Mouse (Mus musculus) heart, postnatal 0 days (tissue): ENCODE data around the gene Fam163b. TPM values are rescaled to one million over a fixed set of nuclear protein-coding genes. Genes with fewer than 3 reads are reported as not detected.

Experiments
- ATAC-seq: fragments of 200-750 bp; cut with Nextera tagmentation; 2 replicates; pipeline ENCODE4 v1.8.0; 2017; ENCODE audit warnings: low read depth, moderate number of reproducible peaks, moderate library complexity; ENCODE audit not compliant: insufficient read depth
- DNase-seq: peaks from one replicate; pipeline ENCODE4 v3.0.0-alpha.2; 2016; ENCODE audit warnings: low spot score
- H3K27ac ChIP-seq: fragments of 300-500 bp; sonication (generic); 2 replicates; pipeline ENCODE4 v1.5.1; 2014; ENCODE audit warnings: low read depth, mild to moderate bottlenecking
- H3K27me3 ChIP-seq: fragments of 300-500 bp; sonication (generic); 2 replicates; pipeline ENCODE4 v1.6.1; 2014; ENCODE audit warnings: low read length, mixed read lengths; ENCODE audit not compliant: control insufficient read depth, insufficient read depth
- H3K36me3 ChIP-seq: fragments of 300-500 bp; sonication (generic); replicated peaks from 2 replicates; pipeline ENCODE4 v1.6.1; 2014; ENCODE audit warnings: low read length, mixed read lengths; ENCODE audit not compliant: control insufficient read depth, insufficient read depth
- H3K4me1 ChIP-seq: fragments of 300-500 bp; sonication (generic); 2 replicates; pipeline ENCODE4 v1.6.1; 2014; ENCODE audit warnings: antibody characterized with exemption; ENCODE audit not compliant: control insufficient read depth, insufficient read depth
- H3K4me2 ChIP-seq: fragments of 300-500 bp; sonication (generic); 2 replicates; pipeline ENCODE4 v1.6.1; 2014; ENCODE audit warnings: low read depth, mild to moderate bottlenecking, low read length, moderate library complexity
- H3K4me3 ChIP-seq: fragments of 300-500 bp; sonication (generic); 2 replicates; pipeline ENCODE4 v1.5.1; 2014; ENCODE audit warnings: low read depth, low read length
- H3K9ac ChIP-seq: fragments of 300-500 bp; sonication (generic); replicated peaks from 2 replicates; pipeline ENCODE4 v1.6.1; 2014; ENCODE audit warnings: low read depth, low read length, mixed read lengths
- H3K9me3 ChIP-seq: fragments of 300-500 bp; sonication (generic); replicated peaks from 2 replicates; pipeline ENCODE4 v1.6.1; 2016; ENCODE audit warnings: low read length; ENCODE audit not compliant: control insufficient read depth
- CTCF ChIP-seq: IDR thresholded peaks from 2 replicates; pipeline ENCODE4 v1.5.1; 2016; ENCODE audit warnings: antibody characterized with exemption, control low read depth, low read depth
- EP300 ChIP-seq: IDR thresholded peaks from 2 replicates; pipeline ENCODE4 v1.6.1; 2016; ENCODE audit warnings: antibody characterized with exemption, low read depth
- WGBS: fragments of 180-500 bp; shearing (Covaris S2); extraction: QIAGEN DNeasy Blood & Tissue Kit; methylation state at CpG from one replicate; pipeline ENCODE4 v1.1.7; 2014; 5-methylcytosine and 5-hydroxymethylcytosine counted together
- polyA plus RNA-seq: library from polyadenylated mRNA; unstranded; fragments of >200 nt; fragmentation: Nextera tagmentation; extraction: Ambion mirVana; gene quantifications from 2 replicates; pipeline ENCODE4 v1.2.1, GENCODE M21; 2015
- total RNA-seq: library from RNA; depleted of rRNA; stranded (reverse); fragments of >200 nt; gene quantifications from 2 replicates; pipeline ENCODE4 v1.2.3, GENCODE M21; 2014; ENCODE audit warnings: low replicate concordance

Fam163b gene
- total and polyA plus RNA-seq, 2 experiments from 2014 or later = 0.23 to 0.36 TPM

- WGBS = 77% methylated on average over 10 of the region's 10 CpGs
- no peak for TF ChIP-seq EP300
- no peak for TF ChIP-seq CTCF
- Histone ChIP-seq H3K4me2 (no peak overlapping the region), H3K4me1 (no peaks in the 10 kb centered on the region), H3K36me3 (no peaks in the 10 kb centered on the region), H3K9me3 (no peaks in the 10 kb centered on the region), H3K27me3 (0 out of 2 replicates have a peak, but pooled peaks cover 5% of the 10 kb centered on the region), H3K4me3 (no peak overlapping the region), H3K9ac (no peak overlapping the region), H3K27ac (no peak overlapping the region)
- DNase-seq (no peak), ATAC-seq (no peak)
Observed at GRCm38 (mm10) chr2:27154466-27155185, 12.3 kb upstream of the Fam163b start.

- H3K27ac ChIP-seq = no peak overlapping the region
- ATAC-seq (no peak), DNase-seq (no peak)
- H3K27me3 ChIP-seq = peaks cover 19% of the 10 kb centered on the region; the same call in 1 of the 2 replicates
- H3K4me3 ChIP-seq = no peak overlapping the region
- H3K4me2 ChIP-seq = no peak overlapping the region
- H3K36me3 ChIP-seq = no peaks in the 10 kb centered on the region
- 25% methylated on average over 2 of the region's 2 CpGs for WGBS
- no peak overlapping the region for H3K9ac ChIP-seq
- TF ChIP-seq EP300 = no peak
- TF ChIP-seq CTCF = no peak
- H3K4me1 ChIP-seq = no peaks in the 10 kb centered on the region
- H3K9me3 ChIP-seq = no peaks in the 10 kb centered on the region
Observed at GRCm38 (mm10) chr2:27149457-27149856, 7.2 kb upstream of the Fam163b start.

- no peak for TF ChIP-seq CTCF
- no peak for TF ChIP-seq EP300
- Histone ChIP-seq H3K4me1 (0 out of 2 replicates have a peak, but pooled peaks cover 2% of the 10 kb centered on the region), H3K36me3 (no peaks in the 10 kb centered on the region), H3K4me2 (no peak overlapping the region), H3K27me3 (peaks cover 36% of the 10 kb centered on the region), H3K27ac (no peak overlapping the region), H3K9ac (no peak overlapping the region), H3K4me3 (no peak overlapping the region), H3K9me3 (no peaks in the 10 kb centered on the region)
- 77% methylated on average over 6 of the region's 6 CpGs for WGBS
- ATAC-seq (no peak), DNase-seq (no peak)
Observed at GRCm38 (mm10) chr2:27146840-27147239, 4.5 kb upstream of the Fam163b start.

GRCm38 (mm10) chr2:27144957-27145356 lies 2.7 kb upstream of the Fam163b start:
- 35% methylated on average over 2 of the region's 2 CpGs for WGBS
- no peaks in the 10 kb centered on the region for H3K36me3 ChIP-seq
- DNase-seq (no peak), ATAC-seq (no peak)
- TF ChIP-seq CTCF (no peak), EP300 (no peak)
- no peak overlapping the region for H3K4me3 ChIP-seq
- H3K27me3 ChIP-seq = peaks cover 51% of the 10 kb centered on the region
- H3K9ac ChIP-seq = no peak overlapping the region
- 0 out of 2 replicates have a peak, but pooled peaks cover 4% of the 10 kb centered on the region for H3K4me1 ChIP-seq
- H3K9me3 ChIP-seq = no peaks in the 10 kb centered on the region
- no peak overlapping the region for H3K4me2 ChIP-seq
- H3K27ac ChIP-seq = no peak overlapping the region

GRCm38 (mm10) chr2:27138356-27138755 lies 3.9 kb downstream of the Fam163b start:
- no peak for DNase-seq
- Histone ChIP-seq H3K4me2 (no peak overlapping the region), H3K27ac (no peak overlapping the region), H3K4me3 (no peak overlapping the region), H3K9me3 (no peaks in the 10 kb centered on the region), H3K27me3 (peaks cover 57% of the 10 kb centered on the region), H3K36me3 (no peaks in the 10 kb centered on the region), H3K9ac (no peak overlapping the region), H3K4me1 (0 out of 2 replicates have a peak, but pooled peaks cover 4% of the 10 kb centered on the region)
- WGBS = 50% methylated on average over 4 of the region's 4 CpGs
- TF ChIP-seq CTCF (no peak), EP300 (no peak)
- ATAC-seq = no peak

- Histone ChIP-seq H3K9ac (no peak overlapping the region), H3K27me3 (peaks cover 43% of the 10 kb centered on the region), H3K4me2 (no peak overlapping the region), H3K9me3 (no peaks in the 10 kb centered on the region), H3K36me3 (no peaks in the 10 kb centered on the region), H3K4me3 (no peak overlapping the region), H3K4me1 (0 out of 2 replicates have a peak, but pooled peaks cover under 1% of the 10 kb centered on the region), H3K27ac (no peak overlapping the region)
- 82% methylated on average over 1 of the region's 1 CpGs for WGBS
- DNase-seq (no peak), ATAC-seq (no peak)
- no peak for TF ChIP-seq EP300
- no peak for TF ChIP-seq CTCF
Observed at GRCm38 (mm10) chr2:27136789-27137188, 5.5 kb downstream of the Fam163b start.
